Mouse (Mus musculus) CH12.LX (cell line): ENCODE measurements at regions not wholly inside any gene's neighbourhood (a gene's known extent, or its start where the extent isn't known, plus 50 kb on each side); places are given as distances from the start of the nearest gene placed in this dataset.

Source experiments
- DNase-seq: peaks from one replicate; pipeline ENCODE4 v3.0.0-alpha.2; 2013; ENCODE audit errors: extremely low read depth
- H3K27ac ChIP-seq: 2 replicates; pipeline ENCODE4 v1.5.1; 2012; ENCODE audit warnings: low read depth, mild to moderate bottlenecking, control low read depth, moderate library complexity; ENCODE audit not compliant: insufficient read depth
- H3K27me3 ChIP-seq: replicated peaks from 2 replicates; pipeline ENCODE3; 2012; ENCODE audit warnings: inconsistent platforms
- H3K36me3 ChIP-seq, 2 experiments: replicated peaks in 1 of 2; 2 replicates each; pipeline versions ENCODE3 to v1.6.1; 2012; ENCODE audit warnings: inconsistent platforms in 1 of 2, low read length in 1 of 2, mild to moderate bottlenecking in 1 of 2, mixed read lengths in 1 of 2, moderate library complexity in 1 of 2; ENCODE audit not compliant: control insufficient read depth in 1 of 2, insufficient read depth in 1 of 2
- H3K4me1 ChIP-seq, 2 experiments: 2 replicates each; pipeline ENCODE4 v1.6.1; 2012; ENCODE audit warnings: inconsistent platforms in 1 of 2, moderate library complexity in 1 of 2; ENCODE audit not compliant: insufficient read depth in 2 of 2, control insufficient read depth in 1 of 2
- H3K4me2 ChIP-seq: 2 replicates; pipeline ENCODE4 v1.6.1; 2012; ENCODE audit warnings: low read depth, mild to moderate bottlenecking, control low read depth; ENCODE audit not compliant: poor library complexity, insufficient read depth, severe bottlenecking
- H3K4me3 ChIP-seq, 3 experiments: fragments of 150-350 bp in 1 of 3; sonication (generic) in 1 of 3; replicated peaks in 1 of 3; 2 replicates each; pipeline versions ENCODE3 to v1.5.1; 2011 to 2012; ENCODE audit warnings: low read depth in 2 of 3, low read length in 2 of 3, mild to moderate bottlenecking in 2 of 3, moderate library complexity in 2 of 3, control low read depth in 1 of 3, improper control_type of control experiment in 1 of 3, inconsistent platforms in 1 of 3, mixed read lengths in 1 of 3; ENCODE audit not compliant: poor library complexity in 1 of 3
- H3K79me2 ChIP-seq: replicated peaks from 2 replicates; pipeline ENCODE4 v1.6.1; 2012; ENCODE audit warnings: mild to moderate bottlenecking, moderate library complexity; ENCODE audit not compliant: control insufficient read depth, poor library complexity, insufficient read depth, severe bottlenecking; ENCODE audit errors: extremely low read depth
- H3K9ac ChIP-seq: 2 replicates; pipeline ENCODE4 v1.6.1; 2012; ENCODE audit warnings: low read depth, mild to moderate bottlenecking, control low read depth, moderate library complexity; ENCODE audit not compliant: insufficient read depth
- H3K9me3 ChIP-seq: replicated peaks from 2 replicates; pipeline ENCODE3; 2012; ENCODE audit warnings: low read length, inconsistent platforms, mixed read lengths
- BHLHE40 ChIP-seq: IDR thresholded peaks from 2 replicates; pipeline ENCODE4 v1.6.1; 2011; ENCODE audit warnings: mild to moderate bottlenecking, low read depth, low read length, improper control_type of control experiment
- CHD2 ChIP-seq: IDR thresholded peaks from 2 replicates; pipeline ENCODE4 v1.6.1; 2011; ENCODE audit warnings: low read length, improper control_type of control experiment
- E2F4 ChIP-seq: IDR thresholded peaks from 2 replicates; pipeline ENCODE4 v1.6.1; 2011; ENCODE audit warnings: low read depth, low read length, improper control_type of control experiment; ENCODE audit not compliant: insufficient replicate concordance
- HCFC1 ChIP-seq: IDR thresholded peaks from 2 replicates; pipeline ENCODE4 v1.6.1; 2012; ENCODE audit warnings: low read depth, mild to moderate bottlenecking, inconsistent platforms, low read length, improper control_type of control experiment
- JUN ChIP-seq: IDR thresholded peaks from 2 replicates; pipeline ENCODE4 v1.6.1; 2011; ENCODE audit warnings: low read depth, mild to moderate bottlenecking, low read length, improper control_type of control experiment, moderate library complexity; ENCODE audit not compliant: insufficient read depth
- JUND ChIP-seq: conservative IDR thresholded peaks from 2 replicates; pipeline ENCODE4 v1.6.1; 2011; ENCODE audit warnings: low read depth, low read length, improper control_type of control experiment
- MAFK ChIP-seq: IDR thresholded peaks from 2 replicates; pipeline ENCODE4 v1.6.1; 2011; ENCODE audit warnings: low read length, improper control_type of control experiment; ENCODE audit not compliant: insufficient replicate concordance
- MAZ ChIP-seq: IDR thresholded peaks from 2 replicates; pipeline ENCODE4 v1.6.1; 2012; ENCODE audit warnings: low read depth, mild to moderate bottlenecking, inconsistent platforms, low read length, improper control_type of control experiment, moderate library complexity
- MXI1 ChIP-seq: IDR thresholded peaks from 2 replicates; pipeline ENCODE4 v1.6.1; 2011; ENCODE audit warnings: mild to moderate bottlenecking, low read depth, low read length, improper control_type of control experiment
- RCOR1 ChIP-seq: conservative IDR thresholded peaks from 2 replicates; pipeline ENCODE4 v1.6.1; 2012; ENCODE audit warnings: low read depth, mild to moderate bottlenecking, inconsistent platforms, low read length, improper control_type of control experiment
- SMC3 ChIP-seq: IDR thresholded peaks from 2 replicates; pipeline ENCODE4 v1.6.1; 2011; ENCODE audit warnings: low read depth, low read length, improper control_type of control experiment
- TCF12 ChIP-seq: IDR thresholded peaks from 2 replicates; pipeline ENCODE4 v1.6.1; 2014; ENCODE audit warnings: low read depth, mild to moderate bottlenecking, inconsistent platforms, low read length, improper control_type of control experiment
- UBTF ChIP-seq: IDR thresholded peaks from 2 replicates; pipeline ENCODE4 v1.6.1; 2012; ENCODE audit warnings: low read depth, mild to moderate bottlenecking, inconsistent platforms, low read length, improper control_type of control experiment, moderate library complexity
- USF1 ChIP-seq: IDR thresholded peaks from 2 replicates; pipeline ENCODE4 v1.6.1; 2014; ENCODE audit warnings: low read depth, mild to moderate bottlenecking, inconsistent platforms, low read length, improper control_type of control experiment
- USF2 ChIP-seq: conservative IDR thresholded peaks from 2 replicates; pipeline ENCODE4 v1.6.1; 2011; ENCODE audit warnings: low read depth, low read length, improper control_type of control experiment
- ZC3H11A ChIP-seq: IDR thresholded peaks from 2 replicates; pipeline ENCODE4 v1.6.1; 2012; ENCODE audit warnings: low read depth, mild to moderate bottlenecking, inconsistent platforms, low read length, improper control_type of control experiment
- ZKSCAN1 ChIP-seq: IDR thresholded peaks from 2 replicates; pipeline ENCODE4 v1.6.1; 2012; ENCODE audit warnings: low read depth, inconsistent platforms, low read length, improper control_type of control experiment, borderline replicate concordance
- ZMIZ1 ChIP-seq: IDR thresholded peaks from 2 replicates; pipeline ENCODE4 v1.6.1; 2012; ENCODE audit warnings: low read depth, mild to moderate bottlenecking, inconsistent platforms, low read length, improper control_type of control experiment
- ZNF384 ChIP-seq: IDR thresholded peaks from 2 replicates; pipeline ENCODE4 v1.6.1; 2012; ENCODE audit warnings: low read depth, low read length, improper control_type of control experiment, inconsistent platforms
- dilution Hi-C: fragments of 300-500 bp; cut with MboI; formaldehyde crosslinking; loops from 2 replicates; pipeline ENCODE4 v1.14.3; 2020; ENCODE audit warnings: low sequenced_read_pairs; ENCODE audit not compliant: extremely low pct_unique_long_range_greater_than_20kb, extremely low pct_ligation_motif_present
- in situ Hi-C: fragments of 300-500 bp; cut with MboI; formaldehyde crosslinking; loops from 3 replicates; pipeline ENCODE4 v1.14.3; 2019; ENCODE audit warnings: low sequenced_read_pairs, low pct_ligation_motif_present, low pct_unique_long_range_greater_than_20kb, mixed read lengths

GRCm38 (mm10) chr14:64552951-64553350 lies 448.9 kb downstream of the Prss52 start:
- in situ Hi-C loops: no loop called here
- H3K4me1 ChIP-seq: no peaks in the 10 kb centered on the region
- H3K4me3 ChIP-seq: no peak overlapping the region
- no peak for DNase-seq
- TF ChIP-seq JUN (no peak), ZMIZ1 (no peak), MAZ (no peak), UBTF (no peak), MAFK (no peak), ZNF384 (no peak), USF1 (no peak), ZKSCAN1 (no peak), SMC3 (no peak), ZC3H11A (no peak), CHD2 (no peak), TCF12 (no peak), MXI1 (no peak), E2F4 (no peak), JUND (no peak), HCFC1 (no peak)
- peaks cover 3% of the 10 kb centered on the region for H3K27me3 ChIP-seq
- no peak overlapping the region for H3K9ac ChIP-seq
- H3K79me2 ChIP-seq: no peaks in the 10 kb centered on the region
- no peak overlapping the region for H3K27ac ChIP-seq
- no peak overlapping the region for H3K4me2 ChIP-seq
- dilution Hi-C loops: no loop called here
- H3K9me3 ChIP-seq: peaks cover 7% of the 10 kb centered on the region
- H3K36me3 ChIP-seq: no peaks in the 10 kb centered on the region

GRCm38 (mm10) chr14:64556042-64556441 lies 452.0 kb downstream of the Prss52 start:
- no peak overlapping the region for H3K4me2 ChIP-seq
- DNase-seq: no peak
- no peak overlapping the region for H3K27ac ChIP-seq
- H3K4me1 ChIP-seq: no peaks in the 10 kb centered on the region
- TF ChIP-seq BHLHE40 (no peak), USF2 (no peak), RCOR1 (no peak), MXI1 (no peak)
- no peaks in the 10 kb centered on the region for H3K79me2 ChIP-seq
- peaks cover 7% of the 10 kb centered on the region for H3K9me3 ChIP-seq
- H3K9ac ChIP-seq: no peak overlapping the region
- H3K27me3 ChIP-seq: peaks cover 8% of the 10 kb centered on the region
- H3K36me3 ChIP-seq: no peaks in the 10 kb centered on the region
- no peak overlapping the region for H3K4me3 ChIP-seq
- dilution Hi-C loops (no loop called here), in situ Hi-C loops (no loop called here)
